Mouse (Mus musculus): ENCODE results near the gene Spata3.

DNA sequence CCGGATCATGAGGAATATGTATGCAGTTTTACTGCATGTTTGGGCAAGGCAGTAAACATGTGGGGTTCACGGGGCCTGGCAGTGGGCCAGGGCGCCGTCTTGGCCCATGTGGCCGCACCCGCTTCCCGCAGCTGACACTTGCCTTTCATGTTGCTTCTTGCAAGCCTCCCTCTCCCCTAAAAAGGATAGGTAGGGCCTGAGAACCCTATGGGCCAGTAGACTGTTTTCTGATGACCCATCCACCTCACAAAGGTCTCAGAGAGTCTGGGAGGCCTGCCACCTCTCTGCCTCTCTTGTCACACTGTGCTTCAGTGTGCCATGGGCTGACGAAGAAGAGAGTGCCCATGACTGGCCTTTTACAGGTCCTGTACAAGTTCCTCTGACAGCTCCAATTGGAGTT is at the start of gene Spata3:
- TF ChIP-seq CTCF (IDR thresholded peaks at IDR 0.05; ENCODE audit: extremely low read depth, insufficient read depth, insufficient read length, insufficient replicate concordance) = no peak
- TF ChIP-seq POLR2A (IDR thresholded peaks at IDR 0.05; ENCODE audit: low read depth, low read length) = no peak

All from spleen, adult 2 months (tissue).